Mouse (Mus musculus): ENCODE data around the gene Camsap1.

Gene Camsap1

GRCm38 (mm10) chr2:25978997-25979396 lies 4.1 kb downstream of the Camsap1 start:
- no peak for DNase-seq (ENCODE audit: extremely low spot score)

DNA sequence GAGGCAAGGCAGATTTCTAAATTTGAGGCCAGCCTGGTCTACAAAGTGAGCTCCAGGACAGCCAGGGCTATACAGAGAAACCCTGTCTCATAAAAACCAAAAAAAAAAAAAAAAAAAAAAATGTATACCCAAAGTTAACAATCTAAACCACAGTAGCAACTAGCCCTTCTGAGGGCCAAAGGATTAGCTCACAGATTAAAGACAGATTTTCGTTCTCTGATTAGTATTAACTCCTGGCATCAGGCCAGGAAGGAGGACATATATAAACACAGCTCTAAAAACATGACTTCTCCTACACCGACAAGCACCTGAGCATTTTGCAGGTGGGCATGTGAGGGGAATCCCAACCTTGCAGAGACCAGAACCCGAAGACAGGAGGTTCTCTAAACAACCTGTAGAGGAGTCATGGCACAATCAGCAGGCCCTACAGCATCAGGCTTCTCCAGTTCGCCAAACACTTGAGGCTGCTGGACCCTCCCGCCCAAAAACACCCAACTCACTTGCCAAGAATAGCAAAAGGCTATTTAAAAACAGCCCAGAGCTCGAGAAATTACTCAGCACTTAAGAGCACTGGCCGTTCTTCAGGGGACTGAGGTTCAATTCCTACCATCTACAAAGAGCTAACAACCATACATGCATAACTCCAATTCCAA lies 5.4 kb downstream of the Camsap1 start:
- no peak for DNase-seq (ENCODE audit: extremely low spot score)

DNA sequence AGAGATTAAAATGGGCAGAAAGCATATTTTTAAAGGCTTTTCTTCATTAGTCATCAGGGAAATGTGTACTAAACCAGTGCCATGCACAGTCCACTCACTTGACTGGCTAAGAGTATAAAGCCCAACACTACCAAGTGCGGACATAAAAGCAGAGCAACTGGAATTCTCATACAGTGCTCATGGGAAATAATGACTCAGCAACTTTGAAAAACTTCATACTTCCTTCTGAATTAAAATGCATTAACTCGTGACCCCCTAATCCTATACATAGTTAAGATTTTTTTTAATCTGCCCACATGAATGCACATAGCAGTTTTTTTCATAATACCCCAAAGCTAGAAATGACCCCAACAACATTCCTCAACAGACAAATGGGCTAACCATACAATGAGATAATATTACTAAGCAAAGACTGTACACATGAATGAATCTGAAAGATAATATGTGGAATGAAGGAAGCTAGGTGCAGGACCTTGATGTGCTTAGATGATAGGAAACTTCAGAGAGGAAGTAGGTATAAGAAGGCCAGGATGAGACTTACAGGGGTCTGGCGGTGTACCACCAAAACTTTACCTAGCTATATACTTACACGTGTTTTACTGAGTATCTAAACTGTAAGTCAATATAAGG lies 7.8 kb downstream of the Camsap1 start:
- no peak for DNase-seq (ENCODE audit: extremely low spot score)

GRCm38 (mm10) chr2:25970426-25970825 lies 12.7 kb downstream of the Camsap1 start:
- no peak for DNase-seq (ENCODE audit: extremely low spot score)

- no peak for DNase-seq (ENCODE audit: extremely low spot score)
These were observed 13.8 kb downstream of the Camsap1 start for GRCm38 (mm10) chr2:25969319-25969718.

- DNase-seq (ENCODE audit: extremely low spot score) = no peak
These were observed 33.8 kb downstream of the Camsap1 start for GRCm38 (mm10) chr2:25949291-25949690.

GRCm38 (mm10) chr2:25947950-25948349 lies 35.1 kb downstream of the Camsap1 start:
- no peak for DNase-seq (ENCODE audit: extremely low spot score)

- DNase-seq (ENCODE audit: extremely low spot score) = no peak
These were observed 39.3 kb downstream of the Camsap1 start for GRCm38 (mm10) chr2:25943822-25944221.

GRCm38 (mm10) chr2:25940503-25940902 lies 42.6 kb downstream of the Camsap1 start:
- DNase-seq (ENCODE audit: extremely low spot score) = no peak

- DNase-seq (ENCODE audit: extremely low spot score) = peak; percentile 31
These were observed 51.7 kb downstream of the Camsap1 start for GRCm38 (mm10) chr2:25931249-25931859.

DNA sequence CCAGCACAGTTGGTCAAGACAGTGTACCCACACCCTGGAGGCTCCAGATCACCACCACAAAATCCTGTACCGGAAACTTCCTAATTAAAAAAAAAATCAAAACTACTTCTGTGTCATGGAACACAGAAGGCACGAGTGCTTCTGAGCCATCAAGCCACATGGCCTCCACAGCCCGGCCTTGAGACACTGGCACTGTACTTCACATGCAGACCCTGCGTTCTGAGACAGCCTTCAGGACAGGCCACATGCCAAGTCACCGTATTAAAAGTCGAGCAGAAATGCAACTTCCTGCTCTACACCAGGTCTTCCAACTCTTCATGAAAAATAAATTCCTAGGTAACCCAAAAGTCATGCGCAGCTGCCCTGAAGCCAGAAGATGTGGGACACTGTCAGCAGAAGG lies 55.3 kb downstream of the Camsap1 start:
- DNase-seq (ENCODE audit: extremely low spot score) = no peak

GRCm38 (mm10) chr2:25924934-25925333 lies 58.1 kb downstream of the Camsap1 start:
- no peak for DNase-seq (ENCODE audit: extremely low spot score)

- no peak for DNase-seq (ENCODE audit: extremely low spot score)
These were observed 59.3 kb downstream of the Camsap1 start for GRCm38 (mm10) chr2:25923799-25924198.

- no peak for DNase-seq (ENCODE audit: extremely low spot score)
These were observed 63.1 kb downstream of the Camsap1 start for GRCm38 (mm10) chr2:25919972-25920371.

DNA sequence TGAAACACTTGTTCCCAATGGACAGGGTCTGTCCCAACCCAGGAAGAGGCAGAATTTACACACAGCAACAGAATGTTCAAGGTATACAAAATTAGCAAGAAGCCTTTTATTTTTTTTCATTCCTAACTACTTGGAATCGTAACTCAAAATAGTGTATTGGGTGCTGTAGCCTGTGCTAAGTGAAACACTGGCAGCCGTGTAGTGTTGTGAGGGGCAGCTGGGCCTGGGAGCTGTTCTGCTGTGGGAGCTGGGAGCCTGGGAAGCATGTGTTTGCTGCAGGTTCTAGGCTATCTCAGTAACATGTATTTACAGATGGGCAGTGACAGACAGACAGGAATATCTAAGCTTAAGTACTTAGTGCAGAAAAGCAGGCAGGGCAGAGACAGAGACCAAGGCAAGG lies 64.7 kb downstream of the Camsap1 start:
- no peak for DNase-seq (ENCODE audit: extremely low spot score)

DNA sequence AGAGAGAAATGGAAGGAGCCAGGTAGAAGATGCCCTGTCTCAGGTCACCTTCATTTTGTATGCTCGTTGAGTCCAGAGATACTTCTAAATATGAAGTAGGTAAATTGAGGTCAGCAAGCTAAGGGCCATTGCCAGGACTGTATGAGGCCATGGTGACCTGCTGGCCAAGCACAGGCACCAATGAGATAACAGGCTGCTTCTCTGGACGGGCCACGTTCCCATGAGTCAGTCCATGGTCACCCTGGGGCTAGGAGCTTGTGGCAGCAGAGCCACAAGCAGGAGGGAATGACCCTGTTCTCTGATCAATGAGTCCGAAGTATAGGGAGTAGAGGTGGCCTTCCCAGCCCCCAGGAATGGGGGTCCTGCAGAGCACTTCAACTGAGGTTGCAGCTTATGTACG lies 68.3 kb downstream of the Camsap1 start:
- DNase-seq (ENCODE audit: extremely low spot score) = no peak

- DNase-seq (ENCODE audit: extremely low spot score) = no peak
These were observed 68.9 kb downstream of the Camsap1 start for GRCm38 (mm10) chr2:25914201-25914600.

DNA sequence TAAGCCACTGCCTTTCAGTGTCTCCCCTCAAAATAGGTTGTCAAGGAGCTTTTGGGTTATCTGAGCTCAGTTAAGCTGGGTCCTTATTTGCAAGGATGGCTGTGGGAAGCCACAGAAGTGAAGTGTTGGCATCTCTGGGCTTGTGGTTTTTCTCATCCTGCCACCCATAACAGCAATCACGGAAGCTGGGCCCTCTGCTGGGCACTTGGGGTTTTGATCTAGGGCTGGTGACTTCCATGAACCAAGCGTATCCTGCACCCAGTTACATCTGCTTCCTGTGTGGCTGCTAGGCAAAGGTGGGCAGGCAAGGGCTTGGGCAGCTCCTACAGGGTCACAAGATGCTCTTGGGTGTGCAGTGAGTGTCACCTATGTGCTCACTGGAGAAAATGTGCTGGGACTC lies 69.8 kb downstream of the Camsap1 start:
- no peak for DNase-seq (ENCODE audit: extremely low spot score)

DNA sequence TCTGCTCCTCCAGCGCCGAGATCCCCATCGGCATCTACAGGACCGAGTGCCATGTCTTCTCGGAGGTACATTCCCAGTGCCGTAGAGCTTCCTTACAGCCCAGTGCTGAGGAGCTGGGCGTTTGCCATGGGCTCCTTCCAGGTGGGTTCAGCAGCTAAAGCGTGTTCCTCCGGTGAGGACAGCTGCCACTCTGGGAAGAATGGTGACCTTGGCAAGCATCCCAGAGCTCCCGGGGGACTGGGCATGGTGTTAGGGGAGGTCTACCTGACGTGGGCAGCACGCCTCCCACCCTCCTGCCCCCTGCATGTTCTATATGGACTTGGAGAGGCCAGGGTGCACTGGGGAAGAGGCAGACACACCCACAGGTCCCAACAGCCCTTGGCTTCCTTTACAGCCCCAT lies 73.2 kb downstream of the Camsap1 start:
- DNase-seq (ENCODE audit: extremely low spot score) = no peak

DNA sequence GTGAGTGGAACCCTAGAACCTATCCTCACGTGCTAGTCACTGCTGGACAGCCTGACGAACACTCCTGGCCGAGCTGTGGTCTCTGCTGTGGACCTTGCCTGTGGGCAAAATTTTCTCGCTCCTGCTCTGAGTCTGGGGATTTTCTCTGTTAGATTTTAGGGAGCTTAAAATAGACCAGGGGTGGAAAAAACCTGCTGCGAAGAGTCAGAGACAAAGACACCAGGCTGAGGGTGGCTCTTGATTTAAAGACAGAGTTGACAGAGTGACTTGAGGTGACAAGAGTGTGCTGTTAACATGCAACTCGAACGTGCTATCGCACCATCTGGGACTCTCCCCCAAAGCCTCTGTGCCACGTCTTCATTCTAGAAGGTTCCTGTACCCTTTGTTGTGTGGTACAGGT lies 84.1 kb downstream of the Camsap1 start:
- DNase-seq (ENCODE audit: extremely low spot score) = no peak

DNA sequence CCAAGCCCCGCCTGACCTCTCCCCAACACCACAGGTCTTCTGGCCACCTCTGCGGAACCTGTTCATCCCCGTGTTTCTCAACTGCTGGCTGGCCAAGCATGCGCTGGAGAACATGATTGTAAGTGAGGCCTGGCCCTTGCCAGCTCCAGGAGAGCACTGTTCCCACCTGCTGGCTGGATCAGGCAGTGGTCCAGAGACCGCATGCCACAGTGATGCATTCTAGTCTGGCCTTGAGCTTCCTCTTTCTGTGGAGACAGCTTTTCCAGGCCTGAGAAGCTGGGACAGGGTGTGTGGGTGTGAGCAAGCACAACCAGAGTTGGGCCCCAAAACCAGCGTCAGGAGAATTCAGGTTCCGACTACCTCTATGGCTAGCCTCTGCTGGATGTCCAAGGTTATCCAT lies 90.6 kb downstream of the Camsap1 start:
- no peak for DNase-seq (ENCODE audit: extremely low spot score)

DNA sequence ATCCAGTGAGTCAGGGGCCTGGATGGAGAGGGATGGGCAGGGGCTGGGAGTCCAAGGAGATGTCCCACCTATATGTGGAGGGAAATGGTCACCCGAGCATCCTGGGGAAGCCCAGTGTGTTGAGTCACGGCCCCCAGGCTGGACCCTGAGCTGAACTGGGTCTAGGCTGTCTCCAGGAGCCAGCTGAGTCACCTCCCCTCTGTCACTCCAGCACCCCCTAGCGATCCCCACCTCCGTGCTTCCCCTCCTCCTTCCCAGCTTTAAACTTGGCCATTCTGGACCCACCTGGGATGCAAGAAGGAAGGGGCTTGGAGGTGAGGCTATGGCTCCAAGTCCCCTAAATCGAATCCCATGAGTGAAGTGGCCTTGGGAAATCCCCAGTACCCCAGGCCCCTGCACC lies 94.9 kb downstream of the Camsap1 start:
- DNase-seq (ENCODE audit: extremely low spot score) = no peak

DNA sequence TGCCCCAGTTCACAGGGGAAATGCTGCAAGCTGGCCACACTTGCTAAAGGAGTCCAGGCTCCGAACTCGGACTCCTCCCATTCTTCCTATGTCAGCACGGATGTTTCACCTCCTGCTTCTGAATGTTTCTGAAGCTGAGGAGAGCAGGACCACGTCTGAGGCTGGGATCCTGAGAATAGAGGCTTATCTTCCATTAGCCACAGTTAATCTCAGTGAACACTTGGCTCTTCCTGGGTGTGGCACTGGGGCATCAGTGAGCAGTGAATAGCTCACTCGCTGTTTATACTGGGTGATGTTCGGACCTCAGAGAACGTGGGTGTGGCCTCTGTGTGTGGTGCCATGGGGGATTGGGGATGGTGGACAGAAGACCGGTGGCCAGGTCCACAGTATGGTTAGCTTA lies 95.9 kb downstream of the Camsap1 start:
- DNase-seq (ENCODE audit: extremely low spot score) = no peak

Data from embryo, embryonic 9.5 days (tissue).